Mouse (Mus musculus) stomach, embryonic 14.5 days (tissue): ENCODE data around the gene Mettl17. TPM values are rescaled to one million over a fixed set of nuclear protein-coding genes. Genes with fewer than 3 reads are reported as not detected.

ENCODE experiments used
- ATAC-seq: fragments of 200-750 bp; cut with Nextera tagmentation; 2 replicates; pipeline ENCODE4 v1.8.0; 2017; ENCODE audit warnings: low read depth, moderate TSS enrichment; ENCODE audit not compliant: insufficient number of reproducible peaks, insufficient read depth, low FRiP score
- H3K27ac ChIP-seq: fragments of 300-500 bp; sonication (generic); 2 replicates; pipeline ENCODE4 v1.5.1; 2014; ENCODE audit warnings: mild to moderate bottlenecking, low read length, moderate library complexity, mixed read lengths
- H3K27me3 ChIP-seq: fragments of 300-500 bp; sonication (generic); 2 replicates; pipeline ENCODE4 v1.6.1; 2014; ENCODE audit warnings: low read length, control low read depth, mixed read lengths; ENCODE audit not compliant: control insufficient read depth, insufficient read depth
- H3K36me3 ChIP-seq: fragments of 300-500 bp; sonication (generic); 2 replicates; pipeline ENCODE4 v1.6.1; 2014; ENCODE audit warnings: mild to moderate bottlenecking, control low read depth, low read length, moderate library complexity, mixed read lengths; ENCODE audit not compliant: control insufficient read depth, insufficient read depth
- H3K4me1 ChIP-seq: fragments of 300-500 bp; sonication (generic); 2 replicates; pipeline ENCODE4 v1.6.1; 2014; ENCODE audit warnings: low read length, control low read depth, mixed read lengths; ENCODE audit not compliant: control insufficient read depth, insufficient read depth
- H3K4me2 ChIP-seq: fragments of 300-500 bp; sonication (generic); replicated peaks from 2 replicates; pipeline ENCODE4 v1.6.1; 2014; ENCODE audit warnings: low read depth, low read length, control low read depth
- H3K4me3 ChIP-seq: fragments of 300-500 bp; sonication (generic); 2 replicates; pipeline ENCODE4 v1.5.1; 2014; ENCODE audit warnings: low read depth, low read length, control low read depth
- H3K9ac ChIP-seq: fragments of 300-500 bp; sonication (generic); replicated peaks from 2 replicates; pipeline ENCODE4 v1.6.1; 2014; ENCODE audit warnings: low read depth, mild to moderate bottlenecking, control low read depth, low read length, moderate library complexity, mixed read lengths
- H3K9me3 ChIP-seq: fragments of 300-500 bp; sonication (generic); 2 replicates; pipeline ENCODE4 v1.6.1; 2016; ENCODE audit warnings: low read depth, low read length, control low read depth; ENCODE audit not compliant: control insufficient read depth
- WGBS: fragments of 180-500 bp; shearing (Covaris S2); extraction: QIAGEN DNeasy Blood & Tissue Kit; methylation state at CpG from one replicate; pipeline ENCODE4 v1.1.7; 2014; 5-methylcytosine and 5-hydroxymethylcytosine counted together
- polyA plus RNA-seq: library from polyadenylated mRNA; unstranded; fragments of >200 nt; fragmentation: Nextera tagmentation; extraction: Ambion mirVana; gene quantifications from 2 replicates; pipeline ENCODE4 v1.2.1, GENCODE M21; 2014

Mettl17 gene
- polyA plus RNA-seq, 1 experiment from 2014 or later = 63.4 TPM

DNA sequence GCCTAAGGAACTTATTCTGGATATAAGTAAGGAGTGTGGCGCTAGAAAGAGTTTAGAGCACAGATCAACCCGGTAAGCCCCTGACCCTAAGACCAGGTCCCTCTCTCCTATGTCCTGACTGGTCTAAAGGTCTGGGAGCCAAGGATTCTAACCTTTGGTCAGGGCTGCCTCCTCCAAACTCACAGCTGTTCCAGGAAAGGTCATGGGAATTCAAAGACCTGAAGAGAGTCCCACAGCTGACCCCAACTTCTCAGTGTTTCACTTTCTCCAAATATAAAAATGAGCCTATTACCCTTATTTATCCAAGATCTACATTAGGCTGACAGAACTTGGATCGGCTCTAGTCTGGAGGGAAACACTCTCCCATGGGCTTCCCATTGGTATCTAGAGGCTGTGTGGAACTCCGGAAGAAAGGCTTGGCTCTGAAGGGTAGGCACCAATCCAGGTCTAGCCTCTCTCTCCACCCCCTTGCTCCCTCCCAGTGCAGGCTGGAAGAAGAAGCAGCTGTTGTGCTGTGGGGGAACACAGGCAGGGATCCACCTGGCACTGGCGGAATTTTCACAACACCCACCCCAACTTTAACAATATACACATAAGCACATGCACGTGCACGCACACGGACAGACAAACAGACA is 44.8 kb downstream of the Mettl17 start:
- no peaks in the 10 kb centered on the region for H3K36me3 ChIP-seq
- H3K4me2 ChIP-seq = no peak overlapping the region
- H3K27ac ChIP-seq = peak overlapping the region; percentile 61
- WGBS = 53% methylated on average over 8 of the region's 8 CpGs
- H3K4me1 ChIP-seq = peaks cover 15% of the 10 kb centered on the region; the same call in 1 of the 2 replicates
- H3K9ac ChIP-seq = no peak overlapping the region
- no peak overlapping the region for H3K4me3 ChIP-seq
- no peaks in the 10 kb centered on the region for H3K9me3 ChIP-seq
- 0 out of 2 replicates have a peak, but pooled peaks have one; percentile 23 for ATAC-seq
- no peaks in the 10 kb centered on the region for H3K27me3 ChIP-seq

DNA sequence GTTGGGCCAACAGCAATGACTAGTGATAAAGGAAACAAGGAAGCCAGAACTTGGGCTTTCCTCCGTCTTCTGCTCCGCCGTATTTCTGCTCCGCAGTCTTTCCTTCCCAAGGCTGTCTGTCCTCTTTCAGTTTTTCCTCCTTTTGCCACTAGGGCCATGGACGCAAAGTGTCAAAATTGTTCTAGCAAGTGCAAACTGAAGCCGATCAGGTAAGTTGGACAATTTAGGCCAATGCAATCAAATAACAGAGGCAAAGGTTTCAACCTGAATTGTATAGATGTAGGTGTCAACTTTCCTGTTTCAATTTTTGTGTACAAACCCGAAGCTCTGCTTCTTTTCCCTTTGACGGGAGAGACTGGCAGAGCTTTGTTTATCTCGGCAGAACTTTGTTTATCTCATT is 45.3 kb downstream of the Mettl17 start:
- WGBS = 44% methylated on average over 9 of the region's 9 CpGs
- H3K4me2 ChIP-seq = no peak overlapping the region
- H3K27ac ChIP-seq = peak overlapping the region; percentile 61

DNA sequence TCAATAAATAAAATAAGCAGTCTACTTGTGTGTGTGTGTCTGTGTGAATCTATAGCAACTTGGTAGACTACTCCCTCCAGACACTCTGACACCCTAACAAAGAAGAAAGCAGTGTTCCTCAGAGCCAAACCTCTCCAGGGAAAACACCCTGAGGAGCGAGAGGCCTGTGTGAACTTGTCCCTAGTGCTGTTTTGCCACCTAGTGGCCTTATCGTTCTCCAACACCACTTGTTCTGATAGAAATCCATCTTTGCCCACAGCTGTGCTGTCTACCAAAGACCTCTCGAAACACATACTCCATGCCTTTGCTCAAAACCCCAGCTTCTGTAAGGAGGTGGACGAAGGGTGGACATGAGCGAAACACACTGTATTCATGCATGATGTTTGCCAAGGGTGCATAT is 46.2 kb downstream of the Mettl17 start:
- H3K9ac ChIP-seq = 0 out of 2 replicates have a peak overlapping the region, but pooled peaks have one; percentile 7
- peak; percentile 81; the same call in 1 of the 2 replicates for ATAC-seq
- H3K27me3 ChIP-seq = no peaks in the 10 kb centered on the region
- 0 out of 2 replicates have a peak overlapping the region, but pooled peaks have one; percentile 61 for H3K27ac ChIP-seq
- H3K36me3 ChIP-seq = no peaks in the 10 kb centered on the region
- peaks cover 15% of the 10 kb centered on the region; the same call in 1 of the 2 replicates for H3K4me1 ChIP-seq
- WGBS = 29% methylated on average over 5 of the region's 5 CpGs
- no peak overlapping the region for H3K4me3 ChIP-seq
- H3K9me3 ChIP-seq = no peaks in the 10 kb centered on the region
- H3K4me2 ChIP-seq = no peak overlapping the region

More for the DNA sequence above, 45.3 kb downstream of the Mettl17 start:
- no peak for ATAC-seq
- no peaks in the 10 kb centered on the region for H3K27me3 ChIP-seq
- H3K4me3 ChIP-seq = no peak overlapping the region
- H3K4me1 ChIP-seq = peaks cover 15% of the 10 kb centered on the region; the same call in 1 of the 2 replicates
- no peaks in the 10 kb centered on the region for H3K9me3 ChIP-seq
- no peaks in the 10 kb centered on the region for H3K36me3 ChIP-seq
- no peak overlapping the region for H3K9ac ChIP-seq

DNA sequence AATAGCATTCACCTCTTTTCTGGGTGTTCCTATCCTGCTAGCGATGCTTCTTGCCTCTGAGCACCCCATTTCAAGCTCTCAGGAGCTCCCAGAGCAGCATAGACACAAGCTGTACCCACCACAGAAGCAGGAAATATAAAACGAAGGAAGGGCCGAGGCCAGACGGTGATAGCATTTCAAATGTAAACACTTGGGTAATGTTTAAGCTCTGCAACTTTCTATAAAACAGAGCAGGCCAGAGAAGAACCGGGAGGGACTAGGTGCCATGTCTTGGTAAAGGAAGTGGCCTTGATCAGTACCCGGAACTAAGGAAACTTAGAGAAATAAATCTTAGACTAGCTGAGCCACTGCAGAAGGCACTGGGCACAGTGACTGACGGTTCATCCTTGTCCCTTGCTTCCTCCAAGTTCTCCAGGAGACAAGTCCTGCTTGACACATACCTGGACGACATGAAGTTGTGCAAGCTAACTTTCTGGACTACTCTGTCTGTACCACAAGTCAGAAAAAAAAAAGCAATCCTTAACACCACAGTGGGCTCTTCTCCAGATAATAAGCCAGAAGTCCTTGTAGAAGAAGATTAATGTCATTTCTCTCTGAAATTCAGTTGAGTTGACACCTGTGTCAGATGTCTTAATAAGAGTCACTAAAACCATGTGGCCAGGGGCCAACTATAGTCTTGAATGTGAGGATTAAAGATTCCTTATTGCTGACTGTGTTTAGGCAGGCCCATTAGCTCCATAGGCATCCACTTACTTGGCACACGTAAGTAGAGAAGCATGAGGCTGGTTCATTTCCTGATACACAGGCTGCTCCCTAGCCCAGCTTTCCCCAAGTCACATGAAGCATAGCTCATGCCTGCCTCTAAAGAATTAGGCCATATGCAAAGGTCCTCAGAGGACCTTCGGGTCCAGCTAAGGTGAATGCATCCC is 47.7 kb downstream of the Mettl17 start:
- Histone ChIP-seq H3K27me3 (no peaks in the 10 kb centered on the region), H3K4me2 (no peak overlapping the region), H3K9me3 (no peaks in the 10 kb centered on the region), H3K27ac (peak overlapping the region; percentile 66; the same call in 1 of the 2 replicates), H3K36me3 (no peaks in the 10 kb centered on the region), H3K4me1 (peaks cover 15% of the 10 kb centered on the region; the same call in 1 of the 2 replicates), H3K9ac (no peak overlapping the region), H3K4me3 (no peak overlapping the region)
- WGBS = 39% methylated on average over 10 of the region's 10 CpGs
- peak; percentile 66 for ATAC-seq

DNA sequence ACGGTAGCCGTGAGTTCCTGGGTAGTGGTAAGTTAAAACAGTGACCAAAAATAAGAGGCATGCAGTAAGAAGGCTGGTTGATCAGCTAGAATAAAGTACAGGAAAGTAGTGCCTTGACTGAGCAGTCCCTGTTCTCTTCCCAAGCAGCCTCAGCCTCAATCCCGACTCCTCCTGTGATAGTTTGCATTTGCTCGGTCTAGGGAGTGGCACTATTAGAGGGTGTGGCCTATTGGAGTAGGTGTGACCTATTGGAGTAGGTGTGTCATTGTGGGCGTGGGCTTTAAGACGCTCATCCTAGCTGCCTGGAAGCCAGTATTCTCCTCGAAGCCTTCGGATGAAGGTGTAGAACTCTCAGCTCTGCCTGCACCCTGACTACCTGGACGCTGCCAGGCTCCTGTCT is 54.4 kb downstream of the Mettl17 start:
- H3K9ac ChIP-seq = no peak overlapping the region
- H3K4me1 ChIP-seq = no peaks in the 10 kb centered on the region
- WGBS = 84% methylated on average over 9 of the region's 9 CpGs
- no peaks in the 10 kb centered on the region for H3K36me3 ChIP-seq
- ATAC-seq = no peak
- H3K4me2 ChIP-seq = no peak overlapping the region
- no peaks in the 10 kb centered on the region; the same call in 1 of the 2 replicates for H3K9me3 ChIP-seq
- H3K27me3 ChIP-seq = no peaks in the 10 kb centered on the region
- H3K27ac ChIP-seq = no peak overlapping the region
- H3K4me3 ChIP-seq = no peak overlapping the region

DNA sequence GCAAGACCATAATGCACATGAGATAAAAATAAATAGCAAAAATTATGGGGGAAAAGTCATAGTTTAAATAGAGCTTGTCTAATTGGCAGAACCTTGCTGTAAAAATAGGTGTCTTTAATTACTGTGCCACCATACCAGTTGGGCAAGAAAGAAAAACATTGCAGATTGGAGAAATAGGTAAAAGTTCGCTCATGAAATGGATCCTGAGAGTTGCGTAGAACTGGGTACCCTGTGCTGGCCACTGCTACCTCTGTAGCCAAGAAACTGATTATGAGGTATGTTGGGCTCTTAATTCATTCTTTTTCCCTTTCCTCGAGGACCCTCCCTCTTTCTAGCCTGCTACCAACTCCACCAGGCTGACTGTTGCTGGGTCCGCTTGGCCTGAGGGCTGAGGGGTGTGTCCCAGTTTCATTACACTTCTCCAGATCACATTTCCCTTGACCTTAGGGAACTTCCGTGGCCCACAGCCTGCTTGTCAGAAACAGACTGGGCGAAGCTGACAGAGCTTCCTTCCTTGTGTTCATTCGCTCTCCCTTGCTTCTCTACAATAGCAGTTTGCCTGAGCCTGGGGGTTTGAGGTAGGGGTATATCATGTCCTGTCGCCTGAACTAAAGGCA is 56.4 kb downstream of the Mettl17 start:
- H3K4me1 ChIP-seq = no peaks in the 10 kb centered on the region
- no peak overlapping the region for H3K4me3 ChIP-seq
- WGBS = 42% methylated on average over 8 of the region's 8 CpGs
- no peaks in the 10 kb centered on the region for H3K27me3 ChIP-seq
- no peak overlapping the region for H3K4me2 ChIP-seq
- H3K27ac ChIP-seq = no peak overlapping the region
- no peaks in the 10 kb centered on the region; the same call in 1 of the 2 replicates for H3K9me3 ChIP-seq
- H3K9ac ChIP-seq = no peak overlapping the region
- ATAC-seq = no peak
- no peaks in the 10 kb centered on the region for H3K36me3 ChIP-seq

DNA sequence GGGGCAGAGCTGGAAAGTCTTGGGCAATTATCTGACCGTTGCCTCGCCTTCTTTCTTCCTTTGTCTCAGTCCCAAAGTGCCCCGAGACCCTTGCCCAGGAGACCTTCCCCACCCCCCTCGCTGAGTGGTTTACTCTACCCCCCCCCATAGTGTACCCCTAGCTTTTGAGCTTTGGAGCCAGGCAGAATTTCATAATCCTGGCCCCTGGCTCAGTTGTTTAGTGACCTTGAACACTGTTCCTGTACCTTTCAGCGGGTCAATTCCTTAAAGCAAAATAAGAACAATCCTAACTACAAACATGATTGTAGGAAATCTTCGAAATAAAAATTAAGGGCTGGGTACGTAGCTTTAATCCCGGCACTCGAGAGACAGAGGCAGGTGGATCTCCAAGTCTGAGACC is 56.9 kb downstream of the Mettl17 start:
- no peaks in the 10 kb centered on the region for H3K27me3 ChIP-seq
- no peak overlapping the region for H3K27ac ChIP-seq
- no peak overlapping the region for H3K4me3 ChIP-seq
- H3K4me1 ChIP-seq = no peaks in the 10 kb centered on the region
- 73% methylated on average over 9 of the region's 9 CpGs for WGBS
- H3K9ac ChIP-seq = no peak overlapping the region
- H3K36me3 ChIP-seq = no peaks in the 10 kb centered on the region
- ATAC-seq = no peak
- no peak overlapping the region for H3K4me2 ChIP-seq
- no peaks in the 10 kb centered on the region; the same call in 1 of the 2 replicates for H3K9me3 ChIP-seq

DNA sequence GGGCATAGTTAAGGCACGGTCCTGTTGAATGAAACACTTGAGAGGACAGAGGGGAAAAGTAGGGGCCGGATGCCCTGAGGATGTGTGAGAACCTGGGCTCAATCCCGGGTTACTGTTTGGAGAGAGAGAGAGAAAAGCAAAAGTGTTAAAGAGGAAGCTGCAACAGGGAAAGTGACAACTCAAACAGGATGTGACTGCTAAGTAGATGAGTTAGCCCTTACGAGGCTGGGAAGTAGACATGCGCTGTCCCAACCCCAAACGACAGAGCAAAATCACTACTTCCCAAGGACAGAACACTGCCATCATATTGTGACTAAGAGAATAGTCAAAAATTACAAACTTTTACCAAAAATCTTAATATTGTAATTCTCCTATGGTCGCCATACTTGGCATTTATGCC is 57.6 kb downstream of the Mettl17 start:
- no peaks in the 10 kb centered on the region for H3K36me3 ChIP-seq
- WGBS = 63% methylated on average over 7 of the region's 7 CpGs
- no peak for ATAC-seq

More for the DNA sequence above, 57.6 kb downstream of the Mettl17 start:
- Histone ChIP-seq H3K27me3 (no peaks in the 10 kb centered on the region), H3K4me3 (no peak overlapping the region), H3K9me3 (no peaks in the 10 kb centered on the region; the same call in 1 of the 2 replicates), H3K27ac (no peak overlapping the region), H3K4me2 (no peak overlapping the region), H3K4me1 (no peaks in the 10 kb centered on the region), H3K9ac (no peak overlapping the region)
